Mouse (Mus musculus): ENCODE measurements around the gene B3gat3. TPM values are rescaled to one million over a fixed set of nuclear protein-coding genes. Genes with fewer than 3 reads are reported as not detected.
"Not testable (repeated sequence)": the region's sequence is repeated elsewhere in the genome, so short reads cannot be mapped to it uniquely, and the experiment has no call there.

The B3gat3 gene
- polyA plus RNA-seq, 1 experiment, result 136 TPM

- DNase-seq (ENCODE audit: low read depth), result no peak
- TF ChIP-seq POLR2A (IDR thresholded peaks at IDR 0.05; ENCODE audit: borderline replicate concordance, extremely low read depth, insufficient read depth, insufficient read length, poor library complexity, severe bottlenecking) (no peak), CTCF (IDR thresholded peaks at IDR 0.05; ENCODE audit: borderline replicate concordance, extremely low read depth, insufficient read depth, insufficient read length) (no peak)
Measured at GRCm38 (mm10) chr19:8887585-8888463, 32.4 kb upstream of the B3gat3 start.

- DNase-seq (ENCODE audit: low read depth), result peak; percentile 99
Measured at GRCm38 (mm10) chr19:8888511-8889385, 31.4 kb upstream of the B3gat3 start, which contains the start of the genes 1810009A15Rik and Gm49416. 1810009A15Rik (plus strand) TSS chr19:8888853. Gm49416 (plus strand) TSS chr19:8888926.

GRCm38 (mm10) chr19:8892829-8893766 is 27.1 kb upstream of the B3gat3 start, which contains the start of gene Ints5:
Ints5 (plus strand) TSS chr19:8893005.
- TF ChIP-seq CTCF (IDR thresholded peaks at IDR 0.05; ENCODE audit: borderline replicate concordance, extremely low read depth, insufficient read depth, insufficient read length) (no peak), POLR2A (IDR thresholded peaks at IDR 0.05; ENCODE audit: borderline replicate concordance, extremely low read depth, insufficient read depth, insufficient read length, poor library complexity, severe bottlenecking) (peak; percentile 78)
- DNase-seq (ENCODE audit: low read depth), result peak; percentile 95

More at GRCm38 (mm10) chr19:8888511-8889385, 31.4 kb upstream of the B3gat3 start, which contains the start of the genes 1810009A15Rik and Gm49416:
- TF ChIP-seq CTCF (IDR thresholded peaks at IDR 0.05; ENCODE audit: borderline replicate concordance, extremely low read depth, insufficient read depth, insufficient read length), result no peak
- TF ChIP-seq POLR2A (IDR thresholded peaks at IDR 0.05; ENCODE audit: borderline replicate concordance, extremely low read depth, insufficient read depth, insufficient read length, poor library complexity, severe bottlenecking), result peak; percentile 60; the same call in 1 of the 2 replicates

- TF ChIP-seq POLR2A (IDR thresholded peaks at IDR 0.05; ENCODE audit: borderline replicate concordance, extremely low read depth, insufficient read depth, insufficient read length, poor library complexity, severe bottlenecking), result no peak
- TF ChIP-seq CTCF (IDR thresholded peaks at IDR 0.05; ENCODE audit: borderline replicate concordance, extremely low read depth, insufficient read depth, insufficient read length), result no peak
- DNase-seq (ENCODE audit: low read depth), result no peak
Measured at GRCm38 (mm10) chr19:8895397-8895960, 24.7 kb upstream of the B3gat3 start.

GRCm38 (mm10) chr19:8896231-8896630 is 23.9 kb upstream of the B3gat3 start:
- DNase-seq (ENCODE audit: low read depth), result not testable (repeated sequence)

- DNase-seq (ENCODE audit: low read depth), result peak; percentile 41
Measured at GRCm38 (mm10) chr19:8897211-8897864, 22.8 kb upstream of the B3gat3 start.

- TF ChIP-seq CTCF (IDR thresholded peaks at IDR 0.05; ENCODE audit: borderline replicate concordance, extremely low read depth, insufficient read depth, insufficient read length) (0 out of 2 replicates have a peak, but pooled peaks have one; percentile 6), POLR2A (IDR thresholded peaks at IDR 0.05; ENCODE audit: borderline replicate concordance, extremely low read depth, insufficient read depth, insufficient read length, poor library complexity, severe bottlenecking) (peak; percentile 54; the same call in 1 of the 2 replicates)
- DNase-seq (ENCODE audit: low read depth), result peak; percentile 99
Measured at GRCm38 (mm10) chr19:8897865-8898495, 22.2 kb upstream of the B3gat3 start, which contains the start of gene Ganab. Ganab (plus strand) TSS chr19:8898071.

GRCm38 (mm10) chr19:8898576-8898975 is 21.6 kb upstream of the B3gat3 start:
- TF ChIP-seq CTCF (IDR thresholded peaks at IDR 0.05; ENCODE audit: borderline replicate concordance, extremely low read depth, insufficient read depth, insufficient read length), result no peak
- no peak for TF ChIP-seq POLR2A (IDR thresholded peaks at IDR 0.05; ENCODE audit: borderline replicate concordance, extremely low read depth, insufficient read depth, insufficient read length, poor library complexity, severe bottlenecking)
- no peak for DNase-seq (ENCODE audit: low read depth)

- DNase-seq (ENCODE audit: low read depth), result no peak
- no peak for TF ChIP-seq CTCF (IDR thresholded peaks at IDR 0.05; ENCODE audit: borderline replicate concordance, extremely low read depth, insufficient read depth, insufficient read length)
- TF ChIP-seq POLR2A (IDR thresholded peaks at IDR 0.05; ENCODE audit: borderline replicate concordance, extremely low read depth, insufficient read depth, insufficient read length, poor library complexity, severe bottlenecking), result no peak
Measured at GRCm38 (mm10) chr19:8899079-8899478, 21.1 kb upstream of the B3gat3 start.

All from brain, embryonic 14.5 days (tissue).